Mouse (Mus musculus) heart, postnatal 14 days (tissue): ENCODE results near the gene Kmt2c. TPM values are rescaled to one million over a fixed set of nuclear protein-coding genes. Genes with fewer than 3 reads are reported as not detected.

Experiments used
- DNase-seq, 2 experiments: peaks; one replicate each; pipeline ENCODE4 v3.0.0; 2021 to 2022
- intact Hi-C: fragments of 180-260 bp; cut with DNase I; formaldehyde crosslinking; loops from one replicate; pipeline ENCODE4 v1.15.1; 2025
- total RNA-seq, 2 experiments: library from RNA; stranded (reverse); gene quantifications; 2 replicates each; pipeline ENCODE4 v1.2.3; 2021

Kmt2c gene
- total RNA-seq, 2 experiments from 2014 or later: 47.8 to 49.4 TPM

- DNase-seq: peak; percentile 63 to 79
- intact Hi-C loops: loop anchor here (5.0 kb wide), 2 partner anchors 182 to 312 kb away; no protein-coding TSS in a partner anchor
These were observed 78.0 kb downstream of the Kmt2c start for GRCm38 (mm10) chr5:25420601-25421000.

DNA sequence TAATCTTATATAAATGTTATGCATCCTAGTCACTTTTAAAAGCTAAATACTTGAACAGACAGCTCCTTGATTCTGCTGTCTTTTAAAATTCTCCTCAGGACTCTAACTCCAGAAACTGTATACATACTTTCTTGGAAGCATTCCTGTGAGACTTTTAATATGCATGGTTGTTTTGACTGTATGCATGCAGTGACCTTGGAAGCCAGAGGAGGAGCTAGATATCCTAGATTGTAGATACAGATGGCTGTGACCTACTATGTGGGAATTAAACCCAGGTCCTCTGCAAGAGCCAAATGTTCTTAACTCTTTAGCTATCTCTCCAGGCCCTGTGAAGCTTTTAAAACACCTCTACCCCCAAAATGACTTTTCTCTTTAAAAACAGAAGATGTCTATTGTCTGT is 83.2 kb downstream of the Kmt2c start:
- no peak for DNase-seq
- intact Hi-C loops: loop anchor here (5.0 kb wide), 1 partner anchor 417 kb away; no protein-coding TSS in a partner anchor

GRCm38 (mm10) chr5:25396727-25397126 is 101.9 kb downstream of the Kmt2c start:
- intact Hi-C loops: no loop called here
- DNase-seq: no peak

DNA sequence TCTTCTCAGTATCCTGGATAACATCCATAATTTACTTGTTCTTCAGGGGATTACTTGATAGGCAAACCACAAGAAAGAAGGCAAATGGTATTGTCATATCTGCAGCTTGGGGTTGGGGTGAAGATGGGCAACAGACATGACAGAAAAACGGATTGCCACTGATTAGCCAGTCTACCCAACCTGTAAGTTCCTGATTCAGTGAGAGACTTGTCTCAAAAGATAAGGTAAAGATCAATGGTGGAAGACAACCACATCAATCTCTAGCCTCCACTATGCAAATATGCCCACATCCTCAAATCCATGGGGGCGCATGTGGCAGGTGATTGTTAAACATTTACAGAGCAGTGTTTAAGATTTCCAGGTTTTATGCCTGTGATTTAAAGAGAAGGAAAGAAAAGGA is 105.9 kb downstream of the Kmt2c start:
- intact Hi-C loops: no loop called here
- DNase-seq: no peak

DNA sequence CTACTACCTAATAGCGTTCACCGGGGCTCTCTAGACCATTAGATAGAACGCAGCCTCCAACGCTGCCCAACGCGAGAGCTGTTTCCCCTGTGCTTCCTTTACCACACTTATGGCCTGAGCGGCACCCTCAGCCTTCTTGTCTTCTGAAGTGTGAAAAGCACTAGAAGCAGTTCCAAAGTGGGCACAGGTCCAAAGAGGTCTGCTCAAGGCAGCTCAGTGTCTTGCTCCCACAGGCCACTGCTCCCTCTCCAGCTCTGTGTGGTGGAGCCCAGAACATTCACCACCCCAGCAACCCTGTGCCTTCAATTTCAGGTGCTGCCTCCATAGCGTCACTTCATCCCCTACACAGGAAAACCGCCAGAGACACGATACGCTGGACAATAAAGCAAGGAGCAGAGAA is 115.0 kb downstream of the Kmt2c start:
- DNase-seq: peak in 1 of 2 experiments; percentile 17
- intact Hi-C loops: no loop called here

- intact Hi-C loops: no loop called here
- no peak for DNase-seq
These were observed 119.4 kb downstream of the Kmt2c start for GRCm38 (mm10) chr5:25379188-25379587.

- DNase-seq: no peak
- intact Hi-C loops: no loop called here
These were observed 130.2 kb downstream of the Kmt2c start for GRCm38 (mm10) chr5:25368420-25368819.

DNA sequence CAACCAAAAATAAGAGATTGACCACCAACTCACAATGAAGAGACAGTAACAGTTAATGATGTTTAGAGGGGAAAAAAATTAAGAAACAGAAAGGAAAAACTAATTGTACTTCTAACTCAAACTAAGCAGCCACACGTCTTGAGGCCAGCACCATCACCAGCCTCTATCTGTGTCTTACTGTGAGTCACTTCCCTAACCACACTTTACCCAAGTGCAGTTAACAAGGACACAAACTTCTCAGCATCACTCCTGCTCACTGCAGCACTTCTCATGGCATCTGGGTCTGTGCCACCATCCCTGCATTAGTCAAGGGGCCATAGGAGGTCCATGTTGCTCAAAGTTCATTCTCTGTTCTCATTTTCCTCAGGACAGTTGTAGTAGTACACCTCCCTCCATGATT is 131.5 kb downstream of the Kmt2c start:
- intact Hi-C loops: no loop called here

GRCm38 (mm10) chr5:25353509-25353908 is 145.1 kb downstream of the Kmt2c start:
- intact Hi-C loops: no loop called here
- no peak for DNase-seq

More for the DNA sequence above, 131.5 kb downstream of the Kmt2c start:
- DNase-seq: no peak

DNA sequence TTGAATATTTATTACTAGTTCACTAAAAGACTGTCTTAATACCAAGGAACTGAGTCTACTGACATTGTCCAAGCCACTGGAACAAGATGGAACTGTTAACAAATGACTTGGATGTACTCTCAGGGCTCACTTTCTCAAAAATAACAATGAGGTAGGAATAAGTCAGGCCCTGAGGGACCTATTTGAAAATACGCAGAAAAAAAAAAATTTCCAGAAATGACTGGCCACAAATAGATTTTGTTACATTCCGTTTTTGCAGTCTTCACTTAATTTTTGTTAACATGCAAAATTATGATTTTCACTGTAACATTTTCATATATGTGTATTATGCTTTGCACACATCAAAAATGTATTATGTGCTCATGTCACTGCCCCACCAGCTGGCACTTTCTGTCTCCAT is 167.3 kb downstream of the Kmt2c start:
- DNase-seq: no peak
- intact Hi-C loops: no loop called here

GRCm38 (mm10) chr5:25313881-25314280 is 184.7 kb downstream of the Kmt2c start:
- DNase-seq: peak; percentile 21 to 33
- intact Hi-C loops: no loop called here

GRCm38 (mm10) chr5:25310226-25310625 is 188.4 kb downstream of the Kmt2c start:
- intact Hi-C loops: no loop called here

GRCm38 (mm10) chr5:25296830-25297229 is 201.8 kb downstream of the Kmt2c start:
- DNase-seq: no peak
- intact Hi-C loops: no loop called here

More at GRCm38 (mm10) chr5:25310226-25310625, 188.4 kb downstream of the Kmt2c start:
- no peak for DNase-seq

DNA sequence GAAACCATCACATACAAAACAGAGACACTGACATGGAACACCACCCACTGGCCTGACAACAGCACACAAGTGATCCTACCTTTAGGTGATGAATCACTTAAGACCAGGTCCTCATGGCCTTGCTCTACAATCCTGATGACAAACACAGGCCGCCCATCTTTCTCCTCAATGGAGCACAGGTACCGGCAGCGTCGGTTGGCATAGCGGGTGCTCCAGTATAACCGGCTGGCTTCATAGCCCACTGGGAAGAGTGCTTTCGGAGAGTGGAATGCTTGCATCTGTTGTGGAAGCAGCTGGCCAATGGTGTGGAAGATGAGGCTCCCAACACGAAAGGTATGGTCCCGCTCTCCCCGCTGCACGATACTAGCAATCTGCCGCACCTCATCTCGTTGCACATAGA is 214.6 kb downstream of the Kmt2c start:
- intact Hi-C loops: no loop called here

DNA sequence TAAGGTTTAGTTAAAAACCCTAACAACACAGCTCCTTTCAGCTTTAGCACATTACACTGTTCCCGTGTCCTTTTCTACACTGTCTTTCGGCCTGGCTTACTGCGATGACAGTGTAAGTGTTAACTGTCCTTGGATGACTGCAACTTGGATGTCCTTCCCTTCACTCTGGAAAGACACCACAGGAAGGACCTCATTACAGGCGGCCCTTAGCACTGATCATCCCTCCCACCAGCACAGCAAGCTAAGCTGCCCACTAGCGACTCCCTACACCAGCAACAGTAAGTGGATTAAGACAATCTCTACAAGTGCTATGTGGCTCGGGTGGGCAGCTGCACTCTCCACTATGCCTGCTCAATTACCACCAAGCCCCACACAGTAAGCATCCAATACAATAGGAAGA is 222.2 kb downstream of the Kmt2c start:
- intact Hi-C loops: no loop called here

More for the DNA sequence above, 214.6 kb downstream of the Kmt2c start:
- no peak for DNase-seq

DNA sequence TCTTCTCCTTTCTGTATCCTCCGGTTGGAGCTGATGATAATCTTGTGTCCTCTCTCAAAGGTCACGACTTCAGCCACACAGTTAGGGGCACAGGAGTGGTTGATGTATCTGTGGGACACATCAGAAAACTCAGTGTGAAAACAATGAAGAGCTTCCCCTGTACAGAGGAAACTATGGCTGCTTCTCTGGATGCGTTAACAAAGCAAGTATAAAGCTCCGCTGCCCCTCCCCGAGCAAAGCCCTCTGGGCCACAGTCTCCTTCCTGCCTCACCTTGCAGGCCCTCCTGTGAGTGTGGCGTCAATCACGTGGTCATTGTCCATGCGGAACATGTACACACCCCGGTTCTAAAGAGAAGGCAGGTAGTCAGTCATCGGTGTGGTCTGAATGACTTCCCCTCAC is 223.0 kb downstream of the Kmt2c start:
- intact Hi-C loops: no loop called here
- DNase-seq: no peak

More for the DNA sequence above, 222.2 kb downstream of the Kmt2c start:
- no peak for DNase-seq

DNA sequence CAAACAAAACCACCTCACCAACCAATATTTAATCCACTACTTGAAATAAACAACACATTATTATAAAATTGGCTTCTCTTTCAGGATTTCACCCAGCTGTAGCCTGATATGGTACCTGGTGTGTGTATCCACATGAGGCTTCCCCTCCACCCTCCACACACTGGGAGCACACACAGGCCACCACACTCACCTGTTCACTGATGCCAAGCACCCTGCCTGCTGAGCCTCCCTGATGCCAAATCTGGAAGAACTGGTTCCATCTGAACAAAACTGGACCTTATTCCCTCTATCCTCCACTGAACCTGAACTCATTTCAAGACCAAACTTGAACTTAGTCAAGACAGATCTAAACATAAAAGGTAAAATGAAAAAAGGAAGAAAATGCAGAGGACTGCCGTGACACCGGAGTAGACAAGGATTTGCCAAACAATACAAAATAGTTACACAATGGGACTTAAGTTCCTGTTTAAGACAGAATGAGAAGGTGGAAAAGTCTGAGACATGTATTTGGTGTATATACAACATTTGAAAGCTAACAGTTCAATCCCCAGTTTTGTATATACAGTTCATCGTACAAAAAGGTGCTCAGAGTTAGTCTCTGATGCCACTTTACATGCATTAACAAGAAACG is 230.2 kb downstream of the Kmt2c start:
- no peak for DNase-seq
- intact Hi-C loops: no loop called here

DNA sequence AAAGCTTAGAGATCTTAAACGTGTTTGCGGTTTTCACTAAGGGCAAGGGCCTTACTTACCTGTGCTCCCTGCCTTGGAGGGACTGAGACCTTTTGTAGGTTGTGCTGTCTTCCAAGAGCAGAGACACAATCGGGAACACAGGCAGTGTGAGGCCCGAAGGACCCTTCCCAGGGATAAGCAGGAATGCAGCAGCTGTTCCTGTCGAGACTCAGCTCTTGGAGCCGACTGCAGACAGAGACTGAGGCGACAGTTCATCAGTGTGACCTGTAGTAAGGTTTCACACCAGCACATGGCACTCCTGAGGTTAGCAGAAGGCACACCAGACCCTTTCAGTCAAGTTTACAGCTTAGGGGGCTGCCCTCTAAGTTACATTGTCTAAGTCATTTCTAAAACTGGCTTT is 236.3 kb downstream of the Kmt2c start:
- DNase-seq: no peak
- intact Hi-C loops: no loop called here

DNA sequence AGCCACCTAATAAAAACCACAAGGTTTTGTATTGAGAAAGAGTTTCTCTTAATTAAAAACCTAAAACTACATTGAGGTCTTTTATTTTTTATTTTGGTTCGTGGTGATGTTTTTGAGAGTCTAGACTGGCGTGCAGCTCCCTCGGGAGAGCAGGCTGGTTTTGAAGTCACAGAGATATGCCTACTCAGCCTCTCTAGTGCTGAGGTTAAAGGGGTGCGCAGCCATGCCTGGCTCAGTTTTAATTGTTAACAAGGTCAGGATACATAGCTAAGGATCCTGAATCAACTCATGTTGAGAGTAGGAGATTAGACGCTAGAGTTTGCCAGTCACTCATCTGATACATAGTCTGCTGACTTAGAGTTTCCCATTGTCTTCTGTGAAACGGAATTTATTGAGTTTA is 237.1 kb downstream of the Kmt2c start:
- no peak for DNase-seq
- intact Hi-C loops: no loop called here

- intact Hi-C loops: no loop called here
- no peak for DNase-seq
These were observed 241.9 kb downstream of the Kmt2c start for GRCm38 (mm10) chr5:25256686-25257085.

- no peak for DNase-seq
- intact Hi-C loops: no loop called here
These were observed 244.1 kb downstream of the Kmt2c start for GRCm38 (mm10) chr5:25254491-25254890.

GRCm38 (mm10) chr5:25252825-25253544 is 245.6 kb downstream of the Kmt2c start:
- intact Hi-C loops: no loop called here
- no peak for DNase-seq
